Mouse (Mus musculus) naive thymus-derived CD4-positive, alpha-beta T cell, adult 2 months (primary cell): Measurements from ENCODE around the gene Slc35b2.

Experiments
- DNase-seq: peaks from one replicate; pipeline ENCODE4 v3.0.0-alpha.2; 2011; ENCODE audit warnings: low read depth

Slc35b2 gene

DNA sequence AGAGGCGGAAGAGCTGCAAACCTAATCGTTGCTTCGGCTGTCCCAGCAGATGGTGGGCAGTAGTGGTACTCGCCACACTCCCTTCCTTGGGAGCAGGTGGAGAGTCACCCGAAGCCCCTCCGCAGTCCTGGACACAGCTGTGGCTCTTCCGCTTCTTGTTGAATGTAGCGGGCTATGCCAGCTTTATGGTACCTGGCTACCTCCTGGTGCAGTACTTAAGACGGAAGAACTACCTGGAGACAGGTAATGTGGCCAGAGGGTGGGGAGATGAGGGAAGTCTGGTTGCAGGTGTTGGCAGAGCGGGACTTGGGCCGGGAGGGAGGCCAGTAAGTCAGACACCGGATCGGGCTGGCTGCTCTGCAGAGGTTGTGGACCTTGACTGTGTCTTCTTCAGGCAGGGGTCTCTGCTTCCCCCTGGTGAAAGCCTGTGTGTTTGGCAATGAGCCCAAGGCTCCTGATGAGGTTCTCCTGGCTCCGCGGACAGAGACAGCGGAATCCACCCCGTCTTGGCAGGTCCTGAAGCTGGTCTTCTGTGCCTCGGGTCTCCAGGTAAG lies 934 bp downstream of the Slc35b2 start:
- DNase-seq: peak; percentile 48

DNA sequence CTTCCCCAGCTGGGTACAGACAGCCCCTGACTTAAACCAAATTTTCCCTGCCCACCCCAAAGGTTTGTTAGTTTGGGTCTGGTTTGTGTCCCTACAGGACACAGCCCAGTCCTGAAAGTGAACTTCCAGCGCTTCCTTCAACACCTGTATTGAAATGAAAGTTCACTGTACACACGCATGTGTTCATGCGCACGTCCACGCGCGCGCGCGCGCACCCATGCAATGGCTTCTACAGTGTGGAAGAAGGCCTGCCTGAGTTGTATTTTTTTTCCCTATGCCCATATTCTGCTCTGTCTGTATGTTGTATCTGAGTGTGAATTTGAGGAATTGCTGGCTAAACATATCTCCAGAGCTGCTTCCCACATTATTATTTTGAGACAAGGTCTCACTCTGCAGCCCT lies 1.4 kb downstream of the Slc35b2 start:
- peak; percentile 34 for DNase-seq

DNA sequence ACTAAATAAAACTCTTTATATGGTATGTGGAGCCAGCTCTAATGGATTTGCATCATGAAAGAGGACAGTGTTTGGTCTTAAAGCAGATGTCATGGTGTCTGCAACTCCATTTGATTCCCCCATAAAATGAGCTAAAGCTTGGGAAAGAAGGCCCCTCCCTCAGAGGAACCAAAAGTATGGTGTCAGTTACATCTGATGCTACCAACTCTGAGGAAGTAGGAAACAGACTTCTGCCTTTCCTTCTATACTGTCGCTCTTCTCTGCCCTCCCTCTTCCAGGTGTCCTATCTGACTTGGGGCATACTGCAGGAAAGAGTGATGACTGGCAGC lies 2.3 kb downstream of the Slc35b2 start:
- DNase-seq: no peak

DNA sequence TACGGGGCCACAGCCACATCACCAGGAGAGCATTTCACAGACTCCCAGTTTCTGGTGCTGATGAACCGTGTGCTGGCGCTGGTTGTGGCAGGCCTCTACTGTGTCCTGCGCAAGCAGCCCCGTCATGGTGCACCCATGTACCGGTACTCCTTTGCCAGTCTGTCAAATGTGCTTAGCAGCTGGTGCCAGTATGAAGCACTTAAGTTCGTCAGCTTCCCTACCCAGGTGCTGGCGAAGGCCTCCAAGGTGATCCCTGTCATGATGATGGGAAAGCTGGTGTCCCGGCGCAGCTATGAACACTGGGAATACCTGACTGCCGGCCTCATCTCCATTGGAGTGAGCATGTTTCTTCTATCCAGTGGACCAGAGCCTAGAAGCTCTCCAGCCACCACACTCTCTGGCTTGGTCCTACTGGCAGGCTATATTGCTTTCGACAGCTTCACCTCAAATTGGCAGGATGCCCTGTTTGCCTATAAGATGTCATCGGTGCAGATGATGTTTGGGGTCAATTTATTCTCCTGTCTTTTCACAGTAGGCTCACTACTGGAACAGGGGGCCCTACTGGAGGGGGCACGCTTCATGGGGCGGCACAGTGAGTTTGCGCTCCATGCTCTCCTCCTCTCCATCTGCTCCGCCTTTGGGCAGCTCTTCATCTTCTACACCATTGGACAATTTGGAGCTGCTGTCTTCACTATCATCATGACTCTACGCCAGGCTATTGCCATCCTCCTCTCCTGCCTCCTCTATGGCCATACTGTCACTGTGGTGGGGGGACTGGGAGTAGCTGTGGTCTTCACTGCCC lies 2.9 kb downstream of the Slc35b2 start:
- peak; percentile 61 for DNase-seq

DNA sequence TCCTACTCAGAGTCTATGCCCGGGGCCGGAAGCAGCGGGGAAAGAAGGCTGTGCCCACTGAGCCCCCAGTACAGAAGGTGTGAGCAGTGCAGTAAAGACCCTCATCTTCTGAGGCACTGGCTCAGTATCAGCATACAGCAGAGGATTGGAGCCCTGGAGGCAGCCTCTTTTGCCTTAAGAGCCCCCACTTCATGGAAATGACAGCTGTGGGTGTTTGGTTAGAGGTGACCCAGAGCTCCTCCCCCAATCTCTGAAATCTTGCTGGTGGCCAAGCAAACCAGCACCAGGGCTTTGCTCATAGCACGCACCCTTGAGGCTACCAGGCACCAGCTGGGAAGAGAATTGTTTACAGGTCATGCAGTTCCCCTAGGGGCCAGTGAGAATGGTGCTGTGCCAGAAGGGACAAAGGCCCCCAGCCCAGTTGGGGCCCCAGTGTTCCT lies 3.5 kb downstream of the Slc35b2 start:
- DNase-seq: peak; percentile 54

DNA sequence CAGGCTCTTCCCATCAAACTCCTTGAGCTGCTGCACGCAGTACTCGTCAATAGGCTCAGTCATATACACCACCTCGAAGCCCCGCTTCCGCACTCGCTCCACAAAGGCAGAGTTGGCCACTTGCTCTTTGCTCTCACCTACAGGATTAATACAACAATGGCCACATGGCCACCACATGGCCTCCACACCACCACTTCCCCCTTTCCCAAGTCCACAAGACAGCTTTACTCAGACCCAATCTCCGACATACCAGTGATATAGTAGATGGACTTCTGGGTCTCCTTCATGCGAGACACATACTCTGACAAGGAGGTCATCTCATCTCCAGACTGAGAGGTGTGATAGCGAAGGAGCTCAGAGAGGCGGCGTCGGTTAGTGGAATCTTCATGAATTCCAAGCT lies 5.3 kb downstream of the Slc35b2 start:
- DNase-seq: peak; percentile 35

DNA sequence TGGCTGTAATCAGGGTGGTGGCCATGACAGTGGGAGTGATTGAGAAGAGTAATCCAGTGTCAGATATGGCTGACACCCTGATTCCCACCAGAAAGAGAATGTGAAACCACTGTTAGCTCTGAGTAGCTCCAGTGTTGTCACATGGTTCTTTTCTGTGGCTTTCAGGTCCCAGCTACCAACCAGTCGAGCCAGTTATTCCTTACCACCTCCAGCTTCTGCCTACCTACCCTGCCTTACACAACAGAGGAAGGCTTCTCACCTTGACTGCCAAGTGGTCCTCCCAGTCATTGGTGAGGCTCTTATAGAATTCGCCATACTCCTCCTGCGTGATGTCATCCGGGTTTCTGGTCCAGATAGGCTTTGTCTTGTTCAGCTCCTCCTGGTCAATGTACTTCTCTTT lies 6.3 kb downstream of the Slc35b2 start:
- peak; percentile 50 for DNase-seq

DNA sequence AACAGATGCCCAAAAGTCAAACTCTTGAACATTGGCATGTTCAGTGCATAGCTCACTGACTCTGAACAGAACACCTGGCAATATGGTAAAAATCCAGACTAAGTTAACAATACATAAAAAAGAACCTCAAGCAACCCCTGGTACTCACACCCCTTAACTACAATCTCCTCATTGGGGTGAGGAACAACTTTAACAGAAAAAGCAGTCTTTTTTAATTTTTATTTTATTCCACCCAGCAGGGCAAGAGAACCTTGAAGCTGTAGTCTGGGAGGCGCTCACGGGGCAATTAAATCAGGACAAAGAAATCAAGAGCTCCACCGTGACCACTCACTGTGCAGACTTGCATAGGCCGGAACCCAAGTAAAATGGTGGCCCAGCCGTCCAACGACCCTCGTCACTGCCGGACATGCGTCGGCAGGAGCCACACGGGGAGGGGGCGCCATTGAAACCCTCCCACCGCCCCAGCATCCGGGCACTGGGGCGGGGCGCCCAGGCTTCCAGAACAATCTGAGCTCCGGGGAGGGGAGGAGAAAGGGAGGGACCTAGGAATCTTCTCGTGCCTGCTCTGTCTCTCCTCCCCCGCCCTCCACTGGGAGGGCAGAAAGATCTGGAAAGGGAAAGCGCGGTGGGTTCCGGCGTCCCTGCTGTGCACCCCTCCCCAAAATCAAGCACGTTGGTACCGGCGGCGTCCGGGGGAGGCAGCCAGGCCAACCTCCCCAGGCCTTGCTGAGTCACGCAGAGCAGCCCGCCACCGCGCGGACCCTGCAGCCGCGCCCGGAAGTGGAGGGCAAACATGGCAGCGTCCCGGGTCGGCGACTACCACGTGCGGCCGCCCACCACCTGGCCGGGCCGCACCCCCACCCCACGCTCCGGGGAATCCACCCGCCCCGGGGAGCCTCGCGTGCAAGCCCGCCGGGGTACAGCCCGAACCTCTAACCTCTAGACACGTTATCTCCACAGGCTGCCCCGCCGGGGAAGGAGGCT lies 8.7 kb downstream of the Slc35b2 start:
- DNase-seq: peak; percentile 83

DNA sequence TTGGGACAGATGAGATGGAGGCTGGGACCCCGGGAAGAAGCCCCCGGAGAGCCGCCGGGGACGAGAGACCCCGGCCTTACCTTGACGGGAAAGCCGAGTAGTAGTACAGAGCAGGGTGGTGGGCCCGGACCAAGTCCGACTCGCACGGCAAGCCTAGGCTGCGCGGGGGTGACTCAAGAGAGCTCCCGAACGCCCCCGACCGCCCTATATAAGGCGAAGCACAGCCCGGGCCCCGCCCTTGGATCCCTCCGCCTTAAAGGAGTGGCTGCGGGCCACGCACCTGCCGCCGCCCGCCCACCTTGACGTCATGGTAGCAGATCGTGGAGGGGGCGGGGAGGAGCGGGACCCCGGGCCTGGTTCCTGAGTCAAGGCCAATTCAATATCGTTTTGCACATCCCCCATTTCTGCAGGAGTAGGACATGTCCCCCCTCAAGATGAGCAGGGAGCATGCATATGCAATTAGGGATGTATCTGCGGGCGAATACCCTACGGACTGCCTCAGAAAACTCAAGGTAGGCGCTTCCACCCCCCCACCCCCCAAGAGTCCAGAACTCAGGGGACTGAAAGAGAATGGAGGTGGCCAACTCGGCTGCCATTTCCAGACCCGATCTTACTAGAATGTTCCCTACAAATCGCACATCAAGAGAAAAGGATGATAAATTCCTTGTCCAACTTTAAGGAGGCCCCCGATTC lies 9.6 kb downstream of the Slc35b2 start, which contains the start of gene Hsp90ab1:
Hsp90ab1 (minus strand) TSS at position 185 of the 693 bp plus-strand sequence.
- DNase-seq: peak; percentile 99

DNA sequence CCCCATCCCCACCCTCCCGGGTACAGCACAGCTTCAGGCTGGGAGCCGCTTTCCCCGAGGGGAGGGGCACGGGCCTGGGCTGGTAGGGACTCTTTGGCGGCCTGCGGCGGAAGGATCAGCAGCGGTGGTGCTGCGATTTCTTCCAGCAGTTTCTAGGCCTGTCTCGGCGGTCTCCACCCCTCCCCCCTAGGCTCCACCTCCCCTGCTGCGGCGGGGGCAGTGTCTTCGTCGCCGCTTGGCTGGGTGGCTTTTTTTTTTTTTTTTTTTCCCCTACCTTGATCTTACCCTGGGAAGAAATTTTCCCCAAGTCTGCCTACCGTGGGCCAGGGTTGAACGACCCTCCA lies 10.1 kb downstream of the Slc35b2 start:
- DNase-seq: peak; percentile 97

DNA sequence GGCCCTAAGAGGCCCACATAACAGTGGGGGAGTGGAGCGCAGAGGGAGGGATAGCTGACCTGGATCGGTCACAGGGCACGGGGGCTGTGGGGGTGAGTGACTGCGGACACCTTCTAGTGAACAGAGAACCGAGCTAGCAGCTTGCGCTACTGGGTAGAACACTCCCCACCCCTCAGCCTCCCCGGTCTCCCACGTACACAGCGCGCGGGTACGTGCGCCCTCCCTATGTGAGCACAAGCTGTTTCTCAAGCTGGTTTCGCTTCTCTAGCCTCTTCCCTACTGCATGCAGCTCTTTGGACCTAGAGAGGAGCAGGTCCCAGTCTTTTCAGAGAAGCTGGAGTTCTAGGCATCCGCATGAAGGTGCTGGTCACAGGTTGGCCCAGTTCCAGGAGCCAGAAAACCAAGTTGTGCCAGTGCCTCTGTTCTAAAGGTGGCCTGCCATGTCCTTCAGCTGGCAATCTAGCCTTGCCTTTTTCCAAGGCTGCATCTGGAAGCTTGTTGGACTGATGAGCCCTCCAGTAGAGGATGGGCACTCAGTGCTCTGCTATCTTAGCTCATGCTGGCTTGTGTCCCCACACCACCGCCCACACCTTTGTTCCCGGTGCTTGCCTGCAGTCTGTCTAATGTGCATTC lies 10.6 kb downstream of the Slc35b2 start:
- DNase-seq: no peak

DNA sequence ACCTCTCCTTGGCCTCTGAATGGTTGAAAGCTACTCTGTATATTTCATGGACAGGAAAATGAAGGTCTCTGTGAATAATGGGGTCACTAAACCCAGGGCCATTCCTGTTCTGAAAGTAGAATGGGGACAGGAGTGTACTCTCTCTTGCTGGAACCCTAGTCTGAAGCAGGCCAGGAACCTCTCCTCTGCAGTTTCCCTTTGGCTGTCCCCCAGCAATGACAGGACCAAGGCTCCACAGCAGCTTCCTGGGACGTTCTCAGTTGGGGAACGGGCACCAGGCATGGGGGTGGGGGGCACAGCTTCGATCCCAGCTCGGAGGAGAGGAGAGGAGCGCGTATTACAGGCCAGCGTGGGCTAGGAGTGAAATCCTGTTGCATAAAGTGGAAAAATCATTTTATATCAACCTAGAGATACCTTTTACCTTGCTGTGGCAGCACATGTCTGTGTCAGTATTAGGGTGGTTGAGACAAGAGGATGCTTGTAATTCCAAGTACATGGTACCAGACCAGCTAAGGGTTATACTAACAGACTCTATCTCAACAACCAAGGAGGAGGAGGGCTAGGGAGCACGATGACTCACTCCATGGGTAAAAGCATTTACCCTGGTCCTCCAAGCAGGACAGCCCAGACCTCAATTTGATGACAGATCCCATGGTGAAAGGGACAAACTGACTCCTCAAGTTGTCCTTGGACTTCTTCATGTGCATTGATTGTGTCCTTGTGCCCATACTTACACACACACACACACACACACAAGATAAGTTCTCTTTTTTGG lies 11.6 kb downstream of the Slc35b2 start:
- DNase-seq: no peak

DNA sequence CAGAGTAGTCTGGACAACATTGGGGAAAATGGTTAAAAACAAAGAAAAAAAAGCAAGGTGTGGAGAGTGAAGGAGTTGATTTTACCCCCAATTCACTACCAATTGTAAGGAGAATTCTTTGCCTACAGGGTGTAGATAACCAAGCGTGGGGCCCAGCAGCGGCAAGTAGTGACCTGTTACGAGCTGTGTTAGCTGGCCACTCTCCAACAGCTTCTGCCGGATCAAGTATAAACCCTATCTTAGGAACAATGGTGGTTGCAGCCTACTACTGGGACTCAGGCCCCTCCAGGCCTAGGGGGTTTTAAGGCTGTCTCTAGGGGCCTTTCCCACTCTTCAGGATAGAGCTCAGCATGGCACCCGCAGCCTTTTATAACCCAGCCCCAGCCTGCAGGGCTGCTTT lies 14.6 kb downstream of the Slc35b2 start:
- DNase-seq: peak; percentile 7

DNA sequence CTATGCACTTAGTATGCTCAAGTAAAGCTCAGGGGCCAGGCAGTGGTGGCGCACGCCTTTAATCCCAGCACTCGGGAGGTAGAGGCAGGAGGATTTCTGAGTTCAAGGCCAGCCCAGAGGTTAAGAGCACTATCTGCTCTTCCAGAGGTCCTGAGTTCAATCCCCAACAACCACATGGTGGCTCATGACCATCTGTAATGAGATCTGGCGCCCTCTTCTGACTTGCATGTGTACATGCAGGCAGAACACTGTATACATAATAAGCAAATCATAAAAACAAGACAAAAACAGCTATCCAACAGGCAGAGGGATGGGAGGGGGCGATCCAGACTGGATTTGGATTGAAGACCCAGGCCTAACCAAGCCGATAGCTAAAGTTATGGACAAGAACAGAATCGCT lies 15.2 kb downstream of the Slc35b2 start:
- peak; percentile 68 for DNase-seq

DNA sequence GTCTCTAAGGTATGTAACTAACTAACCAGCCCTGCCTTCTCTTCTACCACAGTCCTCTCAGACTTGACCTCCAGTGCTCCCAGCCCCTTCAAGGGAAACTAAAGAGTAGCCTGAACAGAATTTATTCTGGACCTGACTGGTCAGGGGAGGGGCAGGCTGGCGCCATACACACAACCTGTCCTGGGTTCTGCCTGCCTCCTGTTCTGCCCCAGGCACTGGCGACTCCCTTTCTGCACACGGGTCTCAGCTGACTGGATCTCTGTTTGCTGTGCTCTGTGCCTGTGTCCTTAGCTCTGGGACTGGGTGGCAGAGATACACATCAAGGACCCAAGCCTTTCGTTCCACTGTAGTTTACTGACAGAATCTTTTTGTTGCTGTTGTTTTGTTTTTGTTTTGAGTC lies 15.9 kb downstream of the Slc35b2 start:
- peak; percentile 7 for DNase-seq

DNA sequence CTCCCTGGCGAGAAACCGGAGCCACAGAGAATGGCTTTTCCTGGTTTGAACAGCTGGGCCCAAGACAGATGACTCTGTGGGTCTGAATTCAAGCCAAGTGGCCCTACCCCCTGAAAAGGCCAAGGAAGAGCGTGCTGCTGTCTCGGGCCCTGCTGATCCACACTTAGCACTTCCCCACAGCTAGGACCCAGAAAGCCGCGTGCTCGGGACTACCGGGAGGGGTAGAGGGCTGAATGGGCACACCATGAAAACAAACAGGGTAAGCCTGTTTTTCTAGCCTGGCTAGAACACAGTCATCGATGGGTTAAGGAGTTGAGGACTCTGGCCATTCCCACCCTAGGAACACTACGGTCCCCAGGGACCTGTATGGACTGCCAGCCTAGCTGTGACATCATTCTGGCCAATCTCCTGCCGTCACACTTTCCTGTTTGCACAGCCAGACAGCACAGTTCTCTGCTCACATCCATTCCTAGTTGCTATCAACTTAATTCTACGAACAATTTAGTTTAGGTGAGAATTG lies 17.3 kb downstream of the Slc35b2 start:
- no peak for DNase-seq

DNA sequence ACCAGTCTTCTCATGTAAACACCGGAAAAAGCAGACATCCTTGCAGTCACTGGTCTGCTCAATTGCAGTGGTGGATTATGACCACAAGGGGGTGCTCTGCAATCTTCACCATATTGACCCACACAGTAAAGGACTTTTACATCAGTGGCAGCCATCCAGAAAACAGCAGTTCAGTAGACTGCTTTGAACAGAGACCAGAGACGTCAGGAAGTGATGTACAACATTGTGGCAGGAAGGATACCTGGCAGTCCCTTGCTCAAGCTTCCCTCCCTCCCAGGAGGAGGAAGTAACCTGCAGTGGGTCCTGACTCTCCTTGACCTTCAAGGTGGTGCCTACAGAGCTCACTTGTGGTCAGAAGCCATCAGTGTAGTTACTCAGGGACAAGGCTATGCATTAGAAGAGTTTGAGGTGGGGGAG lies 17.9 kb downstream of the Slc35b2 start:
- DNase-seq: peak; percentile 93

DNA sequence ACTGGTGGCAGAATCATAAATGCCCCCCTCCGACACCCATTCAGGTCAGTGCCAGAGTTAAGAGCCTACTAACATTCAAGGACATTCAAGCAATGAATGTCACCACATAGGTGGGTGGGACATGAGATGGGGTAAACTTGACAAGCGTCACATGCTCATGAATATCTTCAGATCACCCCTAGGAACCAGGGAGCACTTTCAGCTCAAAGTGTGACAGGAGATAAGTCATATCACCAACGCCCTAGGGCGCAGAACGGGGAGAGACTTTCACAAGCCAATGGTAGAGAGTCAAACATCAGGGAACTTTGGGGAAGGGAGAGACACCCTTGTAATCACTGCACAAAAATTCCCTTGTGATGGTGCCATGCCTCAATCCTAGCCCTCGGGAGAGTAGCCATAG lies 18.5 kb downstream of the Slc35b2 start:
- no peak for DNase-seq

DNA sequence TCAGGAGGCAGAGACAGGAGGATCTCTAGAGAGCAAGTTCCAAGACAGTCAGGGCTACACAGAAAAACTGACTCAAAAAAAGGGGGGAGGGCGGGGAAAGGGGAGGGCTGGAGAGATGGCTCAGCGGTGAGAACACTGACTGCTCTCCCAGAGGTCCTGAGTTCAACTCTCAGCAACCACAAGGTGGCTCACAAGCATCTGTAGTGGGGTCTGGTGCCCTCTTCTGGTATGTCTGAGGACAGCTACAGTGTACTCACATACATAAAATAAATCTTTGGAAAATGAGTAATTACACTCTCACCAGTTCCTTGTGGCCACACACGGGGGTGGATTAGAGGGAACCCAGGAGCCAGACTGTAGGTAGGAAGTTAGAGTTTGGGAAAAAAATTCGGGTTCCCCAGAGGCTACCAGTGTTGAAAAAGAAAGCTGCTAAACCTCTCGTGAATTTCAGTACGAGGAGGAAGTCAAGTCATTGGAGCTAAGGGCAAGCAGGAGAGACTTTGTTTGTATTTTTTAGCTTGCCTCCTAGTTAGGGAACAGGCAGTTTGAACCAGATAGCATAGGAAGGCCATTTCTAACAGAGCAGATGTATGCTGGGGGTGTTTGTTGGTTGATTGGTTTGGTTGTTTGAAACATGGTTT lies 19.2 kb downstream of the Slc35b2 start:
- peak; percentile 66 for DNase-seq
